Mouse (Mus musculus): ENCODE measurements around the gene Cenpi.

DNA sequence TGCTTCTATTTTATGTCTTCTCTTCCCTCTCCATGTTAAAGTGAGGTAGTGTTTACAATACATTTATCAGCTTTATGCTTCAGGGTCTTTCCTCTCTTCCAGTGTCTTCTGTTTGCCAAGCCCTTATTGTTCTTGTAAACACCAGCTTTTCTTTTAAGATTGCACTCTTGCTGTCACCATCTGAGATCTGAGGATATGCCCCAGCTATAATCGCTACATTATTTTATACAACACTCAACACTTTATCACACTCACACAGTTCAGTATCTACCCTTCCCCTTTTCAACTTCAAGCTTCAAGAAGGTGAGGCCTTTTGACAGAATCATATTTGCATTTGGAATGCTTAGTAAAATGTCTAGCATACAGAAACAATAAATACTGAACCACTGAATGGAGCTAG lies 4.6 kb upstream of the Cenpi start:
- TF ChIP-seq ZMIZ1 (IDR thresholded peaks at IDR 0.05; ENCODE audit: low read depth, low read length) (no peak), MAFK (IDR thresholded peaks at IDR 0.05; ENCODE audit: insufficient replicate concordance, low read length) (no peak), CTCF (conservative IDR thresholded peaks at IDR 0.05 in 1 of 2, IDR thresholded peaks at IDR 0.05 in 1 of 2; ENCODE audit: low read depth in 2 of 2, low read length in 2 of 2) (no peak), EP300 (IDR thresholded peaks at IDR 0.05; ENCODE audit: low read length) (no peak), E2F4 (IDR thresholded peaks at IDR 0.05; ENCODE audit: insufficient replicate concordance, low read depth, low read length) (no peak), TCF12 (IDR thresholded peaks at IDR 0.05; ENCODE audit: low read depth, low read length) (no peak), CHD2 (IDR thresholded peaks at IDR 0.05; ENCODE audit: low read length) (no peak), POLR2A (IDR thresholded peaks at IDR 0.05; ENCODE audit: low read depth, low read length) (no peak), BHLHE40 (IDR thresholded peaks at IDR 0.05; ENCODE audit: low read depth, low read length) (no peak), POLR2AphosphoS2 (IDR thresholded peaks at IDR 0.05; ENCODE audit: low read depth, low read length) (no peak)
